Mouse (Mus musculus) ES-E14 (cell line): Measurements from ENCODE around the gene C1ra.
"Not testable (repeated sequence)": the region's sequence is repeated elsewhere in the genome, so short reads cannot be mapped to it uniquely, and the experiment has no call there.

ENCODE experiments used
- HCFC1 ChIP-seq: IDR thresholded peaks from 2 replicates; pipeline ENCODE4 v1.6.1; 2012; ENCODE audit warnings: low read length, inconsistent platforms, borderline replicate concordance; ENCODE audit not compliant: insufficient read depth
- MAFK ChIP-seq: IDR thresholded peaks from 2 replicates; pipeline ENCODE4 v1.6.1; 2014; ENCODE audit warnings: mild to moderate bottlenecking, low read depth, low read length, inconsistent platforms; ENCODE audit not compliant: insufficient read depth
- ZC3H11A ChIP-seq: IDR thresholded peaks from 2 replicates; pipeline ENCODE4 v1.6.1; 2012; ENCODE audit warnings: low read depth, mild to moderate bottlenecking, inconsistent platforms, low read length, borderline replicate concordance
- ZNF384 ChIP-seq: IDR thresholded peaks from 2 replicates; pipeline ENCODE4 v1.6.1; 2012; ENCODE audit warnings: low read depth, low read length, inconsistent platforms

DNA sequence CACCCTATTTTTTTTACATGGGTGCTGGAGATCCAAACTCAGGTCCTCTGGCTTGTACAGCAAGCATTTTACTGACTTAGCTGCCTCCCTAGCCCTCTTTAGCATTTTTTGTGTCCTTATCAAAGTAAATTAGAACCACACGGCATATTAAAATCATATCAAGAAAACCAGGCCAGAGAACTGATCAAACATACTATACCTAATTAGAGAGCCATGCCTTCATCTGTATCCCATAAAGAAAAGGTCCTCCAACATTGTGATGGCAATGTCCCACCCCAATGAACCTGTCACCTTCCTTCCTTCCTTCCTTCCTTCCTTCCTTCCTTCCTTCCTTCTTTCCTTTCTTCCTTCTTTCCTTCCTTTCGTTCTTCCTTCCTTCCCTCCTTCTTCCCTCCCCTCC is 43.8 kb downstream of the C1ra start:
- TF ChIP-seq MAFK, HCFC1, ZNF384, ZC3H11A: not testable (repeated sequence)
